Mouse (Mus musculus) midbrain, embryonic 10.5 days (tissue): ENCODE measurements around the gene Mob1b. TPM values are rescaled to one million over a fixed set of nuclear protein-coding genes. Genes with fewer than 3 reads are reported as not detected.

Experiments
- DNase-seq: peaks from one replicate; pipeline ENCODE4 v3.0.0-alpha.2; 2017; ENCODE audit warnings: low spot score
- H3K27ac ChIP-seq: fragments of 300-500 bp; sonication (generic); replicated peaks from 2 replicates; pipeline ENCODE4 v1.5.1; 2016; ENCODE audit warnings: mild to moderate bottlenecking
- H3K27me3 ChIP-seq: fragments of 300-500 bp; sonication (generic); 2 replicates; pipeline ENCODE4 v1.6.1; 2016; ENCODE audit warnings: low read depth, mild to moderate bottlenecking; ENCODE audit not compliant: poor library complexity, severe bottlenecking
- H3K36me3 ChIP-seq: fragments of 300-500 bp; sonication (generic); 2 replicates; pipeline ENCODE4 v1.6.1; 2016; ENCODE audit warnings: mild to moderate bottlenecking, moderate library complexity
- H3K4me1 ChIP-seq: fragments of 300-500 bp; sonication (generic); 2 replicates; pipeline ENCODE4 v1.6.1; 2016
- H3K4me3 ChIP-seq: fragments of 300-500 bp; sonication (generic); 2 replicates; pipeline ENCODE4 v1.5.1; 2016; ENCODE audit warnings: mild to moderate bottlenecking, moderate library complexity
- H3K9me3 ChIP-seq: fragments of 300-500 bp; sonication (generic); replicated peaks from 2 replicates; pipeline ENCODE4 v1.6.1; 2016; ENCODE audit warnings: mild to moderate bottlenecking
- WGBS: fragments of 180-500 bp; shearing (Covaris S2); methylation state at CpG from one replicate; pipeline ENCODE4 v1.1.7; 2016; 5-methylcytosine and 5-hydroxymethylcytosine counted together
- polyA plus RNA-seq: library from polyadenylated mRNA; unstranded; fragments of >200 nt; fragmentation: Nextera tagmentation; extraction: Ambion mirVana; gene quantifications from 2 replicates; pipeline ENCODE4 v1.2.1, GENCODE M21; 2016

Mob1b gene
- polyA plus RNA-seq, 1 experiment from 2014 or later = 10.8 TPM

- Histone ChIP-seq H3K27me3 (no peaks in the 10 kb centered on the region), H3K27ac (peak within 1 kb of the TSS; percentile 97), H3K36me3 (peaks cover 36% of the 10 kb centered on the region), H3K4me3 (peak within 1 kb of the TSS; percentile 81), H3K4me1 (peaks cover 26% of the 10 kb centered on the region), H3K9me3 (no peaks in the 10 kb centered on the region)
- under 1% methylated on average over 51 of the region's 51 CpGs for WGBS
- peak; percentile 100 for DNase-seq
Measured at GRCm38 (mm10) chr5:88764987-88765481, 44.4 kb downstream of the Mob1b start, which contains the start of gene Dck. Gene Dck, plus strand, starts transcription at chr5:88764996.

DNA sequence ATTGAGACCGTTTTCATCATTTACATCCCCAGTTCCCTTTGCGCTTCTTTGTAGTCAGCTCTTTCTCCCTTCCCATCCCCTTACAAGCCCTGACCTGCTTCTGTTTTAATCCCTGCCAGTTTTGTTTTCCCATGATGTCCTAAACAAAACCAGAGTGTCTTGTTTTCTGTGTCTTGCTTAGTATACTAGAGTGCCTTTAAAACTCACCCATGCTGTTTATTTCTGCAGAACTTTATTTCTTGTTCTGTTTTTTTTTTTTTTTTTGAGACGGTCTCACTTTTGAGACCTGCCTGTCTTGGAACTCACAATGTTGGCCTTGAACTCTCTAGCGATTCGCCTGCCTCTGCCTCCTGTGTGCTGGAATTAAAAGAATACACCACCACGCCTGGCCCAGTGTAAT lies 44.9 kb downstream of the Mob1b start:
- no peaks in the 10 kb centered on the region for H3K9me3 ChIP-seq
- DNase-seq = no peak
- peak overlapping the region; percentile 97 for H3K27ac ChIP-seq
- peaks cover 42% of the 10 kb centered on the region for H3K36me3 ChIP-seq
- WGBS = 18% methylated on average over 6 of the region's 6 CpGs
- peaks cover 26% of the 10 kb centered on the region for H3K4me1 ChIP-seq
- H3K27me3 ChIP-seq = no peaks in the 10 kb centered on the region
- peak overlapping the region; percentile 81 for H3K4me3 ChIP-seq

GRCm38 (mm10) chr5:88766121-88766520 lies 45.5 kb downstream of the Mob1b start:
- Histone ChIP-seq H3K9me3 (no peaks in the 10 kb centered on the region), H3K27ac (peak overlapping the region; percentile 97), H3K36me3 (peaks cover 47% of the 10 kb centered on the region), H3K4me1 (peaks cover 26% of the 10 kb centered on the region), H3K27me3 (no peaks in the 10 kb centered on the region), H3K4me3 (peak overlapping the region; percentile 81)
- WGBS = 77% methylated on average over 6 of the region's 6 CpGs
- no peak for DNase-seq

DNA sequence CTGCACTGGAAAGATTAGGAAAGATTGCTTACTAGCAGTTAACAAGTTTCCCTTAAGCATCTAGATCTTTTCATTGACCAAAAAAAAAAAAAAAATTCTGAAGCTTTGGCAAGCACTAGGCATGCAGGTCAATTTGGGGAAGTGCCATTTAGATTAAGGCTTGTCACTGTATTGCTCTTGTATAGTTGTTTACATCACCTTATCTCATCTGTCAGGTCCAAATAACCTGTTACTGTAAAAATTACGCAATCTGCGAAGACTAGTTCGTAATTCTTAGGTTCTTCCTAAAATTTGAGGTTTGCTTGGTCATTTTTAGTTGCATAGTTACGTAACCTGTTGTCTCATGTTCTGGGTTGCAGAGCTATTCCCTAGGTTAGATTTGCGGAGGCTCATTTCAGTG lies 46.2 kb downstream of the Mob1b start:
- peak overlapping the region; percentile 81 for H3K4me3 ChIP-seq

DNA sequence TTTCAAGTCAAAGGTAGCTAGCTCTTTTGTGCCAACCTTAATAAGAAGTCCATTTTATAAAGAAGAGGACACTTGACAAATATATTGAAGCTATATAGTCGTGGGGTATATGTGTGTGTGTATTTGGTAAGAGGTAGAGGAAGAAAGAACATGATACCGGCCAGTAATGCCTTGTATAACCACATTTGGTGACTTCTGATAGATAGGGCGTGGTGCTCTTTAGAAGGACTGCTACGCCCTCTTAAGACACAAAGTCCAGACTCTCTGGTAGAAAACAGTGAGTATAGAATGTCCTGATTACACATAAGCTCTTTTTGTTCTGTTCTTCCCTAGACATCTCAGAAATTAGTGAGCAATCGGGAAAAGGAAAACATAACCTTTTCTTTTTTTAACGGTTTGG lies 47.5 kb downstream of the Mob1b start:
- H3K4me1 ChIP-seq = peaks cover 26% of the 10 kb centered on the region
- H3K4me3 ChIP-seq = no peak overlapping the region
- H3K27ac ChIP-seq = no peak overlapping the region
- peaks cover 68% of the 10 kb centered on the region for H3K36me3 ChIP-seq
- H3K9me3 ChIP-seq = no peaks in the 10 kb centered on the region
- DNase-seq = no peak
- H3K27me3 ChIP-seq = no peaks in the 10 kb centered on the region
- 90% methylated on average over 6 of the region's 6 CpGs for WGBS

More for the DNA sequence above, 46.2 kb downstream of the Mob1b start:
- Histone ChIP-seq H3K27ac (no peak overlapping the region), H3K9me3 (no peaks in the 10 kb centered on the region), H3K36me3 (peaks cover 54% of the 10 kb centered on the region), H3K4me1 (peaks cover 26% of the 10 kb centered on the region), H3K27me3 (no peaks in the 10 kb centered on the region)
- WGBS = 97% methylated on average over 5 of the region's 5 CpGs
- no peak for DNase-seq

DNA sequence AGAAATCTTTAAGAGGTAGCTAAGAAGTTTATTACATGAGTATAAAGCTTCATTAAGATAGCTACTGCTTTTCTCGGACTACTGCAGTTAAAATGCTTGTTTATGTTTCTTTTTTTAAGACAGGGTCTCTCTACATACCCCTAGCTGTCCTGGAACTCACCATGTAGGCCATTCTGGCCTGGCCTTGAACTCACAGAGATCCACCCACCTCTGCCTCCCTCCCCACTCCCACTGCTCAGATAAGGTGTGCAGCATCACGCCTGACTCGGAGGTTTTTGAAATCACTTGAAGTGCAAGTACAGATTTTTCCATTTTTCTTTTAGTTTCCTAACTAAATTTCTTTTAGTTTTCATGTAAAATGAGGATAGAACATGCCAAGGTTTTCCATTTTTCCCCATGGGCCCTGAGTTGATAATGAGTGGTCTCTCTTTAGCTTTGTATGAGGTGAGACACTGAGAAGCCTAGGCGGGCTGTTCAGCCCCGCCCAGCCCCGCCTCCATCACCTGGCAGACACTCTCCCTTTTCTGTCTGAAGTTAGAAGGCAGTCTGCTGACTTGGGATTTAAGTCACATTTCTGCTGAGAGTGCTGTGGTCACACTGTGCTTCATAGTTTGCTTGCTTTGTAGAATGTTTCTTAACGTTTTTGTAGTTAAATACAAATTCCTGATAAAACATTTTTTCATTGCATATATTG lies 61.6 kb downstream of the Mob1b start:
- no peaks in the 10 kb centered on the region for H3K27me3 ChIP-seq
- 87% methylated on average over 7 of the region's 7 CpGs for WGBS
- H3K9me3 ChIP-seq = no peaks in the 10 kb centered on the region
- H3K27ac ChIP-seq = no peak overlapping the region
- no peak overlapping the region for H3K4me3 ChIP-seq
- H3K36me3 ChIP-seq = peaks cover 97% of the 10 kb centered on the region
- no peak for DNase-seq
- no peaks in the 10 kb centered on the region for H3K4me1 ChIP-seq

GRCm38 (mm10) chr5:88785059-88785458 lies 64.4 kb downstream of the Mob1b start:
- no peaks in the 10 kb centered on the region for H3K9me3 ChIP-seq
- no peak overlapping the region for H3K4me3 ChIP-seq
- no peak overlapping the region for H3K27ac ChIP-seq
- H3K27me3 ChIP-seq = no peaks in the 10 kb centered on the region
- no peak for DNase-seq
- H3K36me3 ChIP-seq = peaks cover 70% of the 10 kb centered on the region
- 93% methylated on average over 1 of the region's 1 CpGs for WGBS
- no peaks in the 10 kb centered on the region for H3K4me1 ChIP-seq

- no peaks in the 10 kb centered on the region for H3K9me3 ChIP-seq
- no peak overlapping the region for H3K27ac ChIP-seq
- 59% methylated on average over 9 of the region's 9 CpGs for WGBS
- H3K27me3 ChIP-seq = no peaks in the 10 kb centered on the region
- H3K36me3 ChIP-seq = peaks cover 14% of the 10 kb centered on the region
- H3K4me3 ChIP-seq = no peak overlapping the region
- no peak for DNase-seq
- H3K4me1 ChIP-seq = no peaks in the 10 kb centered on the region
Measured at GRCm38 (mm10) chr5:88790675-88791074, 70.0 kb downstream of the Mob1b start.

DNA sequence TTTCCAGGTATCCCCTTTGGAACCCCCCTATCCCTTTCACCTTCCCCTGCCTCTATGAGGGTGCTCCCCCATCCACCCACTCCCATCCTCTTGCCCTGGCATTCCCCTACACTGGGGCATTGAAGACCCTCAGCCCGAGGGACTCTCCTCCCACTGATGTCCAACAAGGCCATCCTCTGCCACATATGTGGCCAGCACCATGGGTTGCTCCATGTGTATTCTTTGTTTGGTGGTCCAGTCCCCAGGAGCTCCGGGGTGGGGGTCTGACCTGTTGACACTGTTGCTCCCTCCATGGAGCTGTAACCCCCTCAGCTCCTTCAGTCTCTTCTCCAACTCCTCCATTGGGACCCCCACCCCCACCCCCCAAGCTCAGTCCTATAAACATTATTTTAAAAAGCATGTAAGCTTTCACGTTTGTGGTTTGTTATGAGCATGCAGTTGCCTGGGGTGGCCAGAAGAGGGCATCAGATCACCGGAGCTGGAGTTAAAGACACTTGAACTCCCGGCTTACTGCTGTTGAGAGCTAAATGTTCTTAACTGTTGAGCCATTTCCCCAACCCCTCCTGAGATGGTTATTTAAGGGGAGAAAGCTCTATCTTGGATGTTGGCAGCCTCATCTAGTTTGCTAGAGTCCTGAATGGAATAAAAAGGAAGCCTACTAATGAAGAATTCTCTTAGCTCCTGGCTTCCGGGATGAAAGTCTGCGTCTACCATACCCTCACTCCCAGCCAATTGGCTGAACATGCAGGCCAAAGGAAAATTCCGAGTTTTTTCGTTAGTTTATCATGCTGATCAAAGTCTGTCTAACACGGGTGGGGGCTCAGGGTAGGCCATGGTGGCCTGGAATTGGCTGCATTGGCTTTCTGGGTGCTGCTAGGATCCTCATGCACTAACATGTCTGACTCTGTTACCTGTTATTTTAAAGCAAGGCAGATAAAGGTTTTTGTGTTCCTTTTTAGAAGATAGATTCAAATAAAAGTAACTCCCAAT lies 70.9 kb downstream of the Mob1b start:
- Histone ChIP-seq H3K27me3 (no peaks in the 10 kb centered on the region), H3K4me3 (no peak overlapping the region), H3K36me3 (peaks cover 6% of the 10 kb centered on the region; the same call in 1 of the 2 replicates), H3K9me3 (no peaks in the 10 kb centered on the region), H3K4me1 (peaks cover 6% of the 10 kb centered on the region), H3K27ac (no peak overlapping the region)
- WGBS = 47% methylated on average over 10 of the region's 10 CpGs
- peak; percentile 60 for DNase-seq

DNA sequence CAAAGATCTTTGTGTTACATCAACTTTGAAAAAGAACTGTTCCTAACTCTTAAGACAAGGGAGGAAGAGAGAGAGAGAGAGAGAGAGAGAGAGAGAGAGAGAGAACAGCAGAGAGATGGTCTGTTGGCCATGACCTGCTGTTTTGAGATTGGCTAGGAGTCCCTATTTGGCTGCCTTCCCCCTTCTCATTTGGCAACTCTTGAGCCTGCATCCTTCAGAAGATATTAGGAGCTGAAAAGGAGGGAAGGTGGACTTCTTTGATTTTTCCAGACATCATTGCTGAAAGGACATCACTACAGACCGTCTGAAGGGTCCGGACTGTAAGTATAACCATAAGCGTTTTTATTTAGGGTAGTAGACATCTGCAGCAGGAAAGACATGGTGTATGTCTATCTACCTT lies 73.0 kb downstream of the Mob1b start:
- Histone ChIP-seq H3K9me3 (no peaks in the 10 kb centered on the region), H3K27ac (no peak overlapping the region), H3K4me3 (no peak overlapping the region), H3K36me3 (no peaks in the 10 kb centered on the region), H3K27me3 (no peaks in the 10 kb centered on the region), H3K4me1 (peaks cover 9% of the 10 kb centered on the region)
- DNase-seq = no peak
- 90% methylated on average over 3 of the region's 3 CpGs for WGBS

- H3K4me3 ChIP-seq = no peak overlapping the region
- no peaks in the 10 kb centered on the region for H3K27me3 ChIP-seq
- H3K36me3 ChIP-seq = no peaks in the 10 kb centered on the region
- DNase-seq = no peak
- H3K4me1 ChIP-seq = peaks cover 9% of the 10 kb centered on the region
- H3K9me3 ChIP-seq = no peaks in the 10 kb centered on the region
- no peak overlapping the region for H3K27ac ChIP-seq
- WGBS = 60% methylated on average over 9 of the region's 9 CpGs
Measured at GRCm38 (mm10) chr5:88795910-88796584, 75.4 kb downstream of the Mob1b start.

GRCm38 (mm10) chr5:88796588-88796987 lies 75.9 kb downstream of the Mob1b start:
- no peak overlapping the region for H3K4me3 ChIP-seq
- H3K9me3 ChIP-seq = no peaks in the 10 kb centered on the region
- H3K27me3 ChIP-seq = no peaks in the 10 kb centered on the region
- 0 out of 2 replicates have a peak overlapping the region, but pooled peaks have one; percentile 42 for H3K27ac ChIP-seq
- DNase-seq = no peak
- WGBS = 78% methylated on average over 11 of the region's 11 CpGs
- no peaks in the 10 kb centered on the region for H3K36me3 ChIP-seq
- peaks cover 9% of the 10 kb centered on the region for H3K4me1 ChIP-seq
